Mouse (Mus musculus): ENCODE measurements around the gene Tdrd9.

- no peak for TF ChIP-seq POLR2A (IDR thresholded peaks at IDR 0.05; ENCODE audit: extremely low read depth, insufficient read depth, low read length)
- TF ChIP-seq CTCF (IDR thresholded peaks at IDR 0.05; ENCODE audit: extremely low read depth, insufficient read depth, low read length), result no peak
Measured at GRCm38 (mm10) chr12:111928411-111928966, 42.9 kb upstream of the Tdrd9 start.

Data from cortical plate, adult 2 months (tissue).